8 mouse cellular contexts compared by ENCODE assay signal in the genomic region with DNA sequence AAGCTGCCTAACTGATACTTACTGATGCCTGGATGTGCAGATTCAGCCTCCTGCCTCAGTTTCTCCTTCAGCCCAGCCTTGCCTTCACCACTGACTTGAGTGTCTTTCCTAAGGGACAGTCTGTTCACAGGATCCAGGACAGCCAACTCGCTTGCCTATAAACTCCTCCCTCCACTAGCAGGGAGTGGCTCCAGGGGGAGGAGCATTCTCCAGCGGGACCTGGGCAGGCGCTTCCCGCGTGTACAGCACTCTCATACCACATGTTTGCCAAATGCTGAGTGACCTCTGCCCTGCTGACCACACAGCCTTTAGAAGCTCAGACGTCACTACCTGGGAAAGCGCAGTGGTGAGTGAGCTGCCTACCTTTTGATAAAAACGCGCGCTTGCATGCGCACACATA. TPM values are rescaled to one million over a fixed set of nuclear protein-coding genes. Genes with fewer than 3 reads are reported as not detected.
DNase-seq lines count a peak whose midpoint lies in the region; ATAC-seq and TF ChIP-seq lines count a peak whose summit lies in the region.

No protein-coding gene starts in this region.

- no peak for TF ChIP-seq EP300 in stomach, postnatal 0 days (optimal IDR thresholded peaks at IDR 0.05)

- no peak for ATAC-seq in forebrain, embryonic 11.5 days (replicated peaks; ENCODE audit: low FRiP score)
- ATAC-seq in forebrain, embryonic 13.5 days: no peak
- peak; percentile 90 for ATAC-seq in intestine, embryonic 15.5 days
- peak; percentile 78 for ATAC-seq in liver, embryonic 13.5 days (ENCODE audit: low read depth)
- peak; percentile 92 for ATAC-seq in stomach, postnatal 0 days (ENCODE audit: low FRiP score, low TSS enrichment)

- no peak overlapping the region for H3K9ac ChIP-seq in forebrain, embryonic 11.5 days (ENCODE audit: low read length)
- H3K9ac ChIP-seq in forebrain, embryonic 13.5 days: no peak overlapping the region
- peak overlapping the region; percentile 40; the same call in 1 of the 2 replicates for H3K9ac ChIP-seq in intestine, embryonic 15.5 days
- H3K9ac ChIP-seq in liver, embryonic 13.5 days: peak overlapping the region; percentile 42
- no peak overlapping the region for H3K9ac ChIP-seq in stomach, postnatal 0 days (ENCODE audit: low read length)

- no peaks in the 10 kb centered on the region for H3K27me3 ChIP-seq in forebrain, embryonic 11.5 days (ENCODE audit: control insufficient read depth, insufficient read depth, low read length)
- H3K27me3 ChIP-seq in forebrain, embryonic 13.5 days: peaks cover 11% of the 10 kb centered on the region; the same call in 1 of the 2 replicates
- H3K27me3 ChIP-seq in intestine, embryonic 15.5 days (replicated peaks): no peaks in the 10 kb centered on the region
- no peaks in the 10 kb centered on the region for H3K27me3 ChIP-seq in liver, embryonic 13.5 days
- H3K27me3 ChIP-seq in stomach, postnatal 0 days (ENCODE audit: control insufficient read depth, insufficient read depth, low read length): no peaks in the 10 kb centered on the region

- no peak overlapping the region for H3K4me3 ChIP-seq in forebrain, embryonic 11.5 days (ENCODE audit: low read depth, low read length)
- H3K4me3 ChIP-seq in forebrain, embryonic 13.5 days: no peak overlapping the region
- H3K4me3 ChIP-seq in intestine, embryonic 15.5 days (replicated peaks): no peak overlapping the region; the same call in 1 of the 2 replicates
- H3K4me3 ChIP-seq in liver, embryonic 13.5 days (replicated peaks): peak overlapping the region; percentile 34
- no peak overlapping the region for H3K4me3 ChIP-seq in stomach, postnatal 0 days (ENCODE audit: low read depth, low read length)

- H3K4me1 ChIP-seq in forebrain, embryonic 11.5 days (replicated peaks; ENCODE audit: control insufficient read depth, insufficient read depth, low read length): no peaks in the 10 kb centered on the region; the same call in 1 of the 2 replicates
- peaks cover 13% of the 10 kb centered on the region; the same call in 1 of the 2 replicates for H3K4me1 ChIP-seq in forebrain, embryonic 13.5 days
- H3K4me1 ChIP-seq in intestine, embryonic 15.5 days (replicated peaks): peaks cover 6% of the 10 kb centered on the region; the same call in 1 of the 2 replicates
- H3K4me1 ChIP-seq in liver, embryonic 13.5 days (replicated peaks): peaks cover 37% of the 10 kb centered on the region
- H3K4me1 ChIP-seq in stomach, postnatal 0 days (replicated peaks; ENCODE audit: control insufficient read depth, insufficient read depth): no peaks in the 10 kb centered on the region

- no peak for DNase-seq in forebrain, embryonic 11.5 days (ENCODE audit: low spot score)
- DNase-seq in adrenal gland, postnatal 36 days: peak; percentile 77 to 81
- peak; percentile 69 for DNase-seq in liver, embryonic 13.5 days
- DNase-seq in stomach, postnatal 0 days (ENCODE audit: low spot score): peak; percentile 87
- DNase-seq in left cerebral cortex, adult 9 months (ENCODE audit: low spot score in 2 of 2): no peak
- DNase-seq in adipocyte (ENCODE audit: low spot score): no peak

- TF ChIP-seq CTCF in stomach, postnatal 0 days (IDR thresholded peaks at IDR 0.05; ENCODE audit: low read depth): no peak

- H3K36me3 ChIP-seq in forebrain, embryonic 11.5 days (ENCODE audit: control insufficient read depth, insufficient read depth, low read length): no peaks in the 10 kb centered on the region
- no peaks in the 10 kb centered on the region for H3K36me3 ChIP-seq in forebrain, embryonic 13.5 days (ENCODE audit: poor library complexity, severe bottlenecking)
- no peaks in the 10 kb centered on the region for H3K36me3 ChIP-seq in intestine, embryonic 15.5 days
- no peaks in the 10 kb centered on the region for H3K36me3 ChIP-seq in liver, embryonic 13.5 days
- no peaks in the 10 kb centered on the region for H3K36me3 ChIP-seq in stomach, postnatal 0 days (ENCODE audit: control insufficient read depth, insufficient read depth, low read length)

- WGBS in forebrain, embryonic 11.5 days: 25% methylated on average over 11 of the region's 11 CpGs
- WGBS in forebrain, embryonic 13.5 days: 19% methylated on average over 11 of the region's 11 CpGs
- 14% methylated on average over 11 of the region's 11 CpGs for WGBS in intestine, embryonic 15.5 days
- 28% methylated on average over 11 of the region's 11 CpGs for WGBS in liver, embryonic 13.5 days (ENCODE audit: insufficient replicate concordance)
- 15% methylated on average over 11 of the region's 11 CpGs for WGBS in stomach, postnatal 0 days

- H3K4me2 ChIP-seq in forebrain, embryonic 11.5 days (ENCODE audit: low read depth, low read length, severe bottlenecking): 0 out of 2 replicates have a peak overlapping the region, but pooled peaks have one; percentile 3
- no peak overlapping the region; the same call in 1 of the 2 replicates for H3K4me2 ChIP-seq in forebrain, embryonic 13.5 days
- H3K4me2 ChIP-seq in intestine, embryonic 15.5 days (replicated peaks): peak overlapping the region; percentile 55
- H3K4me2 ChIP-seq in liver, embryonic 13.5 days: peak overlapping the region; percentile 63
- peak overlapping the region; percentile 38 for H3K4me2 ChIP-seq in stomach, postnatal 0 days (replicated peaks; ENCODE audit: low read depth)

- no peaks in the 10 kb centered on the region for H3K9me3 ChIP-seq in forebrain, embryonic 11.5 days (ENCODE audit: control insufficient read depth, low read length)
- no peaks in the 10 kb centered on the region for H3K9me3 ChIP-seq in forebrain, embryonic 13.5 days (replicated peaks)
- no peaks in the 10 kb centered on the region for H3K9me3 ChIP-seq in intestine, embryonic 15.5 days
- H3K9me3 ChIP-seq in liver, embryonic 13.5 days (replicated peaks): no peaks in the 10 kb centered on the region
- no peaks in the 10 kb centered on the region for H3K9me3 ChIP-seq in stomach, postnatal 0 days (ENCODE audit: control insufficient read depth, low read length)

- H3K27ac ChIP-seq in forebrain, embryonic 11.5 days (ENCODE audit: low read depth, low read length): no peak overlapping the region
- H3K27ac ChIP-seq in forebrain, embryonic 13.5 days: no peak overlapping the region
- peak overlapping the region; percentile 2; the same call in 1 of the 2 replicates for H3K27ac ChIP-seq in intestine, embryonic 15.5 days
- peak overlapping the region; percentile 61 for H3K27ac ChIP-seq in liver, embryonic 13.5 days
- no peak overlapping the region for H3K27ac ChIP-seq in stomach, postnatal 0 days (replicated peaks)

RNA-seq across cellular contexts. Expression of gene Eno1, which starts 15.9 kb away (rescaled TPM):
- 1,858 and 1,977 TPM in 2 replicates for polyA plus RNA-seq in forebrain, embryonic 11.5 days (2014; fragmentation: Nextera tagmentation; extraction: Ambion mirVana)
- polyA plus RNA-seq in forebrain, embryonic 13.5 days (2015; fragmentation: Nextera tagmentation; extraction: Ambion mirVana): 1,143 and 1,198 TPM in 2 replicates
- 100 to 1,000 TPM; 468 to 482 TPM for total RNA-seq in adrenal gland, postnatal 36 days (2021)
- 1,894 and 1,951 TPM in 2 replicates for polyA plus RNA-seq in intestine, embryonic 15.5 days (2015; fragmentation: Nextera tagmentation; extraction: Ambion mirVana)
- polyA plus RNA-seq in liver, embryonic 13.5 days (2015; fragmentation: Nextera tagmentation; extraction: Ambion mirVana): 783 and 784 TPM in 2 replicates
- polyA plus RNA-seq in stomach, postnatal 0 days (2015; fragmentation: Nextera tagmentation; extraction: Ambion mirVana): 636 and 733 TPM in 2 replicates

RNA-seq across cellular contexts. Expression of gene Car6, which starts 19.5 kb away (rescaled TPM):
- not detected in 2 replicates for polyA plus RNA-seq in forebrain, embryonic 11.5 days (2014; fragmentation: Nextera tagmentation; extraction: Ambion mirVana)
- 0.16 TPM in 1 of 2 replicates, not detected in the other for polyA plus RNA-seq in forebrain, embryonic 13.5 days (2015; fragmentation: Nextera tagmentation; extraction: Ambion mirVana)
- total RNA-seq in adrenal gland, postnatal 36 days (2021): 1 to 10 TPM in 1 of 2 experiments, under 1 TPM in 1; 0.79 to 1.6 TPM
- polyA plus RNA-seq in intestine, embryonic 15.5 days (2015; fragmentation: Nextera tagmentation; extraction: Ambion mirVana): not detected in 2 replicates
- polyA plus RNA-seq in liver, embryonic 13.5 days (2015; fragmentation: Nextera tagmentation; extraction: Ambion mirVana): not detected in 2 replicates
- polyA plus RNA-seq in stomach, postnatal 0 days (2015; fragmentation: Nextera tagmentation; extraction: Ambion mirVana): 0.06 TPM in 1 of 2 replicates, not detected in the other

Comparison
In these comparisons a context has a peak if more than half of its experiments do, and no peak if none do; other contexts are left out.
1. ATAC-seq: peak in intestine, embryonic 15.5 days (single experiment), liver, embryonic 13.5 days (single experiment) and stomach, postnatal 0 days (single experiment); none in forebrain, embryonic 11.5 days (single experiment) and forebrain, embryonic 13.5 days (single experiment).
2. DNase-seq: peak in adrenal gland, postnatal 36 days (2 of 2), liver, embryonic 13.5 days (single experiment) and stomach, postnatal 0 days (single experiment); none in forebrain, embryonic 11.5 days (single experiment), left cerebral cortex, adult 9 months (0 of 2) and adipocyte (single experiment).
3. H3K27ac ChIP-seq: peak in intestine, embryonic 15.5 days (single experiment) and liver, embryonic 13.5 days (single experiment); none in forebrain, embryonic 11.5 days (single experiment), forebrain, embryonic 13.5 days (single experiment) and stomach, postnatal 0 days (single experiment).
4. H3K9ac ChIP-seq: peak in intestine, embryonic 15.5 days (single experiment) and liver, embryonic 13.5 days (single experiment); none in forebrain, embryonic 11.5 days (single experiment), forebrain, embryonic 13.5 days (single experiment) and stomach, postnatal 0 days (single experiment).